Mouse (Mus musculus) neural tube, embryonic 13.5 days (tissue): ENCODE measurements at regions not wholly inside any gene's neighbourhood (a gene's known extent, or its start where the extent isn't known, plus 50 kb on each side); places are given as distances from the start of the nearest gene placed in this dataset.
A peak's percentile ranks its signal among the peaks of the same experiment; 100 is the strongest.

ENCODE experiments used
- ATAC-seq: fragments of 200-750 bp; cut with Nextera tagmentation; 2 replicates; pipeline ENCODE4 v1.8.0; 2017; ENCODE audit warnings: low read depth, mild to moderate bottlenecking, moderate TSS enrichment, moderate library complexity
- H3K27ac ChIP-seq: fragments of 300-500 bp; sonication (generic); replicated peaks from 2 replicates; pipeline ENCODE4 v1.5.1; 2015; ENCODE audit warnings: moderate library complexity, mild to moderate bottlenecking, inconsistent platforms
- H3K27me3 ChIP-seq: fragments of 300-500 bp; sonication (generic); 2 replicates; pipeline ENCODE4 v1.6.1; 2015; ENCODE audit warnings: mild to moderate bottlenecking, inconsistent platforms
- H3K36me3 ChIP-seq: fragments of 300-500 bp; sonication (generic); 2 replicates; pipeline ENCODE4 v1.6.1; 2015; ENCODE audit warnings: mild to moderate bottlenecking, inconsistent platforms
- H3K4me1 ChIP-seq: fragments of 300-500 bp; sonication (generic); replicated peaks from 2 replicates; pipeline ENCODE4 v1.6.1; 2015; ENCODE audit warnings: inconsistent platforms
- H3K4me2 ChIP-seq: fragments of 300-500 bp; sonication (generic); 2 replicates; pipeline ENCODE4 v1.6.1; 2015; ENCODE audit warnings: inconsistent platforms, mild to moderate bottlenecking, moderate library complexity
- H3K4me3 ChIP-seq: fragments of 300-500 bp; sonication (generic); 2 replicates; pipeline ENCODE4 v1.5.1; 2015; ENCODE audit warnings: mild to moderate bottlenecking, inconsistent platforms
- H3K9ac ChIP-seq: fragments of 300-500 bp; sonication (generic); 2 replicates; pipeline ENCODE4 v1.6.1; 2015; ENCODE audit warnings: moderate library complexity, mild to moderate bottlenecking, inconsistent platforms
- H3K9me3 ChIP-seq: fragments of 300-500 bp; sonication (generic); 2 replicates; pipeline ENCODE4 v1.6.1; 2016; ENCODE audit warnings: inconsistent platforms
- WGBS: fragments of 180-500 bp; shearing (Covaris S2); methylation state at CpG from one replicate; pipeline ENCODE4 v1.1.7; 2015; 5-methylcytosine and 5-hydroxymethylcytosine counted together

DNA sequence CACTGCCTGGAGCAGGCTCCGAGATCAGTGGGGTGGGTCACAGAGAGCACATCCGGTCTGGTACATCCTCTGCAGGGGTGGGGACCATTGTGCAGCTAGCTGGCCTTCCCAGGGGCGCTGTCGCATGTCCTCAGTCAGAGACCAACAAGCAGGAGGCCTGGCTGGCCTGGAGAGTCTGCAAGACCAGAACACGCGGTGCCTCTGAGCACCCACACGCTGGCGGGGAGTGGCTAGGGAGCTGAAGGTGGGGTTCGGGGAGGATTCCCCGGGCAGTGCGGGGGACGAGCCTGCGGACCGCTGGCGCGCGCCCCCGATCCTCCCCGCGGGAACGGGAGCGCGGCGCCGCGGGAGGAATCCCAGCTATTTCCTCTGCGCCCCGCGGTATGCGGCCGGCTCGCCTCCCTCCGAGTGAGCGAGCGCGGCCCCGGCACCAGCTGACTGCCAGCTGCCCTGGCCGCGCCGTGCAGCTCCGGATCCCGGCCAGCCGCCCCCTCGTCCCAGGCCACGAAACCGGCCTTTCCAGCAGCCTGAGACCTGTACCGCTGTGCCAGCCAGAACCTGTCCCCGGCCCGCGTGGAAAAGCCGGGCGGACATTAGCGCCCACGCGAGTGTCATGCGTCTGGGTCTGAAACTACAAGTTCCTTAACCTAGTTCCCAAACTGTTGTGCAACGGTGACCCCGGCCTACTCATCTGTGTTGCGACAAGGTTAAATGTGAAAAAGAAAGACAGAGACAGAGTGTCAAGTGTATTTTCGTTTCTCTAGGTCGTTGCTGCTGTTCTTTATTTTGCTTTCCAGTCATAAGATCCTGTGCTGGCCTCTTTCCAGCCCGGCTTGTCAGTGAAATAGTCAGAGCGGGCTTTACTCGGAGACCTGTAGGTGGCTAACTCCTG lies 61.2 kb downstream of the Pkdcc start:
- H3K4me1 ChIP-seq, result peaks cover 26% of the 10 kb centered on the region
- peak overlapping the region; percentile 74 for H3K9ac ChIP-seq
- H3K27me3 ChIP-seq, result no peaks in the 10 kb centered on the region
- H3K4me3 ChIP-seq, result peak overlapping the region; percentile 46
- H3K4me2 ChIP-seq, result peak overlapping the region; percentile 78
- no peaks in the 10 kb centered on the region for H3K36me3 ChIP-seq
- H3K9me3 ChIP-seq, result no peaks in the 10 kb centered on the region
- ATAC-seq, result peak; percentile 73
- H3K27ac ChIP-seq, result peak overlapping the region; percentile 84
- 6% methylated on average over 57 of the region's 64 CpGs for WGBS

DNA sequence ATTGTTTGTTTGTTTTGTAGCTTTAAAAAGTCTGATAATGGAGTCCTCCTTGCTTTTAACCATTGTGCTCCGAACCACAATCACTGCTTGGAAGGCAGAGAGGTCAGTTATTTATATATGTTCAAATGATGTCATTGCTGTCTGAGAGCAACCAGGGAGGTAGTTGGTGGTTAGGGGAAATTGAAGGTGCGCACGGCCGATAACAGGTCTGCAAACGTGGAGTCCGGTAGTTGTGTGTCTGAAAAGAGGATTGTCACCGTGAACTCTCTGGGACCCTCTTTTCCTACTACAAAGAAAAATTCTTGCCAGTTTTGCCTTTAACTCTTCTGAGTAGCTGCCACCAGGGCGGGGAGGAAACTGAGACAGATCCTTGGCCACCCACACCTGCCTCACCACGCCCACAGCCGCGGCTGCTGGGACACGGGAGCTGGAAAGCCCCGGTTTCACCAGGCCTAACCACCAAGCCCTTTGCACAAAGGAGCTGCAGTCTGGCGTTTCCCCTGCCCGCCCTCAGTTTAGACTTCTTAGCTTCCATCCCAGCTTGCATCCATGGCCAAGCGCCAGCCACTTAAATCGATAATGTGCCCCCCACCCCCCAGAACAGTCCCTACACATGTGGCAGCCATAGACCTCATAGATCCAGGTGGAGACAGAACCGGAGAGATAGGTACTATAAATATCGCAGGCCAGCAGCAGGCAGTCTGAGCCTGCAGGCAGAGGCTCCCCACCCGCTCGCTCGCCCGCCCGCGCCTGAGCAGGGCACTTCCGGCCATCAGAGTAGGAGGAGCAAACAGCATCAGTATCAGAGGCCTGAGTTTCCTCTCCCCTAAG lies 62.2 kb downstream of the Pkdcc start:
- Histone ChIP-seq H3K36me3 (no peaks in the 10 kb centered on the region), H3K4me3 (peak overlapping the region; percentile 6), H3K9ac (peak overlapping the region; percentile 74), H3K4me2 (peak overlapping the region; percentile 78), H3K4me1 (peaks cover 26% of the 10 kb centered on the region), H3K27ac (peak overlapping the region; percentile 84), H3K27me3 (no peaks in the 10 kb centered on the region), H3K9me3 (no peaks in the 10 kb centered on the region)
- ATAC-seq, result peak; percentile 64; the same call in 1 of the 2 replicates
- WGBS, result 25% methylated on average over 26 of the region's 26 CpGs

DNA sequence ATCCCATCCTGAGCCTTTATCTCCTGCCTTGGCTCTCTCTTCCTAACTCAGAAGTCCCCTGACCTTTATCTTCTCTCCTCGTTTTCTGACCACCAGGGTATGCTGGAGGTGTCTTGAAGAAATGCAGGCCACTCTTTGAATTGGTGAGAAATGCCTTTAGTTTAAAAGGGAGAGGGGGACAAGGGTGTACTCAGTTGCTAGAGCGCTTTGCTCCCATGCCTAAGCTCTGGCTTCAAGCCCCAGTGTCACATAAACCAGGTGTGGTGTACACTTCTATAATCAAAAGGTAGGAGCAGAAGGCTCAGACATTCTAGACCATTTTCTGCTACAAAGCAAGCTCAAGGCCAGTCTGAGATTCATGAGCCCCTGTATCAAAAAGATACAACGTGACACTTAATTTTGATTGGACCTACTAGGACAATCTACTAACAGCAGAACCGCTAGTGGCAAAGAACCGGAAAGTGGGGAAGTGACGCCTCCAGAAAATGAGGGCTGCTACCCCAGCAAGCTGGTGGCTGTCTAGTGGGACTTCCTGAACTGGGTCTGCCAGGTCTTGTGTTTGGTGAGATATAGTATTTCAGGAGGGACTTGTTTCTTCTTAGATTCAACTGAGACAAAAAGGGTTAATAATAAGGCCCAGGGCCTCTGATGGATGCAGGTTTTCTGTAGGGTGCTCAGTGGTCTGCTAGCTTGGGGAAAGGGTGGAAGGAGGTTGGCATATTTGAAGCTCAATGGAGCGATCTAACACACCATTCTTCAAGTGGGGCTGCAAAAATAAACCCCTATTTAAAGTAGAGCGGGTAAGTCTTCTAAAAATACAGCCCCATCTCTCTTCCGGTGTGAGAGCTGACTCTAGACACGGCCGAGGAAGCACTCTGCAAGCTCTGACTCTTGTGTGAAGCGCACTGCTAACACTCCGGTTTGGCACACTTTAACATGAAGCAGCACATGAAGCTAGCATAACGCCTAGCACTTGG lies 63.1 kb downstream of the Pkdcc start:
- Histone ChIP-seq H3K27ac (peak overlapping the region; percentile 84), H3K4me2 (peak overlapping the region; percentile 34), H3K4me1 (peaks cover 26% of the 10 kb centered on the region), H3K9me3 (no peaks in the 10 kb centered on the region), H3K27me3 (no peaks in the 10 kb centered on the region), H3K36me3 (no peaks in the 10 kb centered on the region), H3K4me3 (no peak overlapping the region), H3K9ac (peak overlapping the region; percentile 53)
- ATAC-seq, result no peak
- 83% methylated on average over 14 of the region's 14 CpGs for WGBS

- Histone ChIP-seq H3K9me3 (no peaks in the 10 kb centered on the region), H3K4me3 (no peak overlapping the region), H3K4me2 (no peak overlapping the region), H3K27ac (no peak overlapping the region), H3K36me3 (no peaks in the 10 kb centered on the region), H3K27me3 (no peaks in the 10 kb centered on the region), H3K4me1 (peaks cover 13% of the 10 kb centered on the region), H3K9ac (no peak overlapping the region)
- 58% methylated on average over 3 of the region's 3 CpGs for WGBS
- ATAC-seq, result no peak
Observed at GRCm38 (mm10) chr17:83283328-83283727, 67.4 kb upstream of the Eml4 start.

- WGBS, result 31% methylated on average over 6 of the region's 6 CpGs
- Histone ChIP-seq H3K9ac (peak overlapping the region; percentile 43; the same call in 1 of the 2 replicates), H3K4me2 (no peak overlapping the region), H3K9me3 (no peaks in the 10 kb centered on the region), H3K36me3 (no peaks in the 10 kb centered on the region), H3K4me3 (no peak overlapping the region), H3K4me1 (peaks cover 17% of the 10 kb centered on the region), H3K27ac (peak overlapping the region; percentile 79), H3K27me3 (no peaks in the 10 kb centered on the region)
- ATAC-seq, result peak; percentile 88
Observed at GRCm38 (mm10) chr17:83287381-83288142, 63.2 kb upstream of the Eml4 start.

DNA sequence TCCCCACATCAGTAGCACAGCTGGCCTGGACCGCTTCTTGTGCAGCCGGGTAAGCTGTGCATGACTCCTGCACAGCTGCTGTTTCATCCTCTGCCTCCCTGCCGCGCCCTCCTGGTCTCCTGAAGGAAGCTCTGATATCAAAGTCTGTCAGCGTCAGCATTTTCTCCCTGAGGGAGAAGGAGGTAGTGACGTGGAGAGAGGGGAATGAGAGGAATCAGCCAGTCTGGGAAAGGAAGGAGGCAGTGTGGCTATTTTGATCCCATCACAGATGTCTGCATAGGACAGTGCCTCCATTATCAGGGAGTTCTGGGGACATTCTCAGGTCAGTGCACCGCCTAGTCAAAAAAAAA lies 62.6 kb upstream of the Eml4 start:
- WGBS, result 11% methylated on average over 7 of the region's 7 CpGs

GRCm38 (mm10) chr17:83295526-83296238 lies 55.0 kb upstream of the Eml4 start:
- WGBS, result 85% methylated on average over 13 of the region's 13 CpGs
- ATAC-seq, result no peak
- H3K4me2 ChIP-seq, result no peak overlapping the region
- no peaks in the 10 kb centered on the region for H3K9me3 ChIP-seq
- H3K27me3 ChIP-seq, result no peaks in the 10 kb centered on the region
- no peak overlapping the region for H3K9ac ChIP-seq
- H3K27ac ChIP-seq, result no peak overlapping the region
- no peak overlapping the region for H3K4me3 ChIP-seq
- no peaks in the 10 kb centered on the region for H3K36me3 ChIP-seq
- H3K4me1 ChIP-seq, result no peaks in the 10 kb centered on the region

More for the DNA sequence above, 62.6 kb upstream of the Eml4 start:
- H3K4me1 ChIP-seq, result peaks cover 17% of the 10 kb centered on the region
- ATAC-seq, result peak; percentile 76
- H3K9me3 ChIP-seq, result no peaks in the 10 kb centered on the region
- peak overlapping the region; percentile 43; the same call in 1 of the 2 replicates for H3K9ac ChIP-seq
- no peak overlapping the region for H3K4me2 ChIP-seq
- H3K4me3 ChIP-seq, result no peak overlapping the region
- no peaks in the 10 kb centered on the region for H3K27me3 ChIP-seq
- H3K27ac ChIP-seq, result peak overlapping the region; percentile 79
- H3K36me3 ChIP-seq, result no peaks in the 10 kb centered on the region

DNA sequence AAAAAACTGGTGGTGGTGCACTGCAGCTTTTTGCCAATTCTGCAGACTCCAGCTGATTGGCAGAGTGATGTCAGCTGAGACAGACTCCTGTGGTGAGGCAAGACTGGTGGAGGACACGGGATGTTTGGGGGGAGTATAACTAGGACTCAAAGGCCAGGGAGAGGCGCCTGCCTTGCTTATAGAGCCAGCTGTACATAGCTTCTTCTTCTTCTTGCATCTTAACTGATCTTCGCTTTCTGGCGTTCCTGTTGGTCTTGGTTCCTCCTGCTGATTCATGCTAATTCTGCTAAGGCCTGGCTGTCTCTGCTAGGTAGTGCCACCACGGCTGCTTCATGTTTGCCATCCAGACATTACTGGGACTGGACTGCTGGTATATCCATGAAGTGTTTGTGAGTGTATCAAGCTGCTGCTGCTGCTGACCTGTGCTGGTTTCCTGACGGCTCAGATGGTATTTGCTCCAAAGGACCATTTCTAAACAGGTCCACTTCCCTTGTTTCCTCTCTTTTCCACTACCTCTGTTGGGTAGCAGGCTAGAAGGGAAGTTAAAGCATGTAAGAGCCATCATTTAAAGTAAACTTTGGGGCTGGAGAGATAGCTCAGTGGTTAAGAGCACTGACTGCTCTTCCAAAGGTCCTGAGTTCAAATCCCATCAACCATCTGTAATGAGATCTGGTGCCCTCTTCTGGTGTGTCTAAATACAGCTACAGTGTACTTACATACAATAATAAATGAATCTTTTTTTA lies 53.2 kb upstream of the Eml4 start:
- Histone ChIP-seq H3K4me3 (no peak overlapping the region), H3K27me3 (no peaks in the 10 kb centered on the region), H3K9ac (no peak overlapping the region), H3K4me1 (no peaks in the 10 kb centered on the region), H3K36me3 (no peaks in the 10 kb centered on the region), H3K27ac (no peak overlapping the region), H3K4me2 (no peak overlapping the region), H3K9me3 (no peaks in the 10 kb centered on the region)
- ATAC-seq, result no peak
- WGBS, result 69% methylated on average over 6 of the region's 6 CpGs
